Mouse (Mus musculus) forebrain, embryonic 11.5 days (tissue): ENCODE measurements around the gene Ldlrap1. TPM values are rescaled to one million over a fixed set of nuclear protein-coding genes. Genes with fewer than 3 reads are reported as not detected.

ENCODE experiments used
- ATAC-seq: fragments of 200-750 bp; cut with Nextera tagmentation; replicated peaks from 2 replicates; pipeline ENCODE4 v1.8.0; 2017; ENCODE audit warnings: moderate TSS enrichment; ENCODE audit not compliant: low FRiP score
- DNase-seq: peaks from one replicate; pipeline ENCODE4 v3.0.0-alpha.2; 2017; ENCODE audit warnings: low spot score
- H3K27ac ChIP-seq: fragments of 300-500 bp; sonication (generic); 2 replicates; pipeline ENCODE4 v1.5.1; 2014; ENCODE audit warnings: low read depth, low read length
- H3K27me3 ChIP-seq: fragments of 300-500 bp; sonication (generic); 2 replicates; pipeline ENCODE4 v1.6.1; 2014; ENCODE audit warnings: mild to moderate bottlenecking, low read length, mixed read lengths; ENCODE audit not compliant: control insufficient read depth, insufficient read depth
- H3K36me3 ChIP-seq: fragments of 300-500 bp; sonication (generic); 2 replicates; pipeline ENCODE4 v1.6.1; 2014; ENCODE audit warnings: mild to moderate bottlenecking, low read length, moderate library complexity, mixed read lengths; ENCODE audit not compliant: control insufficient read depth, insufficient read depth
- H3K4me1 ChIP-seq: fragments of 300-500 bp; sonication (generic); replicated peaks from 2 replicates; pipeline ENCODE4 v1.6.1; 2014; ENCODE audit warnings: low read length, mixed read lengths; ENCODE audit not compliant: control insufficient read depth, insufficient read depth
- H3K4me2 ChIP-seq: fragments of 300-500 bp; sonication (generic); 2 replicates; pipeline ENCODE4 v1.6.1; 2014; ENCODE audit warnings: low read depth, mild to moderate bottlenecking, low read length, moderate library complexity, mixed read lengths; ENCODE audit not compliant: severe bottlenecking
- H3K4me3 ChIP-seq: fragments of 300-500 bp; sonication (generic); 2 replicates; pipeline ENCODE4 v1.5.1; 2014; ENCODE audit warnings: low read depth, low read length
- H3K9ac ChIP-seq: fragments of 300-500 bp; sonication (generic); 2 replicates; pipeline ENCODE4 v1.6.1; 2014; ENCODE audit warnings: low read length
- H3K9me3 ChIP-seq: fragments of 300-500 bp; sonication (generic); 2 replicates; pipeline ENCODE4 v1.6.1; 2016; ENCODE audit warnings: low read length, mixed read lengths; ENCODE audit not compliant: control insufficient read depth
- WGBS: fragments of 180-500 bp; shearing (Covaris S2); extraction: QIAGEN DNeasy Blood & Tissue Kit; methylation state at CpG from one replicate; pipeline ENCODE4 v1.1.7; 2014; 5-methylcytosine and 5-hydroxymethylcytosine counted together
- polyA plus RNA-seq: library from polyadenylated mRNA; unstranded; fragments of >200 nt; fragmentation: Nextera tagmentation; extraction: Ambion mirVana; gene quantifications from 2 replicates; pipeline ENCODE4 v1.2.1, GENCODE M21; 2014

Ldlrap1 gene
- polyA plus RNA-seq, 1 experiment from 2014 or later, result 7.4 TPM

DNA sequence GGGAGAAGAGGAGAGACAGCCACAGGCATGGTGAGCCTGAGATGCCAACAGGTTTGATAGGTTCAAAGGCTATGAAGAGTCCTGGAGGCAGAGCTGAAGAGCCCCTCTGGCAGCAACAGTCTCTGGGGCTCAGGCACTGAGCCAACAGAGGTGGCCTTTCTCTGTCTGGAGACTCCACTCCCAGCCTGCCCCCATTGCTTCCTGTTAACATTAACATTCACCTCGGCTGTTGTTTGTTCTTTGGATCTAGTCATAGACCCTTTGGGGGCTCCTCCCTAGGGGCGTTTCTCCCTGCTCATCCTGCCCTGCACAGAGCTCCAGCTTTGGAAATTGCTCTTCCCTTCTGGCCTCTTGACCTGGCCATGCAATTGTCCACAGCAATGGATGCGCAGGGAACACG, 42.9 kb downstream of the Ldlrap1 start:
- H3K27me3 ChIP-seq, result no peaks in the 10 kb centered on the region
- WGBS, result 71% methylated on average over 4 of the region's 4 CpGs
- no peak overlapping the region for H3K27ac ChIP-seq
- no peaks in the 10 kb centered on the region for H3K9me3 ChIP-seq
- H3K4me1 ChIP-seq, result peaks cover 4% of the 10 kb centered on the region
- ATAC-seq (no peak), DNase-seq (no peak)
- no peak overlapping the region for H3K4me3 ChIP-seq
- no peak overlapping the region for H3K4me2 ChIP-seq
- no peak overlapping the region for H3K9ac ChIP-seq
- no peaks in the 10 kb centered on the region for H3K36me3 ChIP-seq

DNA sequence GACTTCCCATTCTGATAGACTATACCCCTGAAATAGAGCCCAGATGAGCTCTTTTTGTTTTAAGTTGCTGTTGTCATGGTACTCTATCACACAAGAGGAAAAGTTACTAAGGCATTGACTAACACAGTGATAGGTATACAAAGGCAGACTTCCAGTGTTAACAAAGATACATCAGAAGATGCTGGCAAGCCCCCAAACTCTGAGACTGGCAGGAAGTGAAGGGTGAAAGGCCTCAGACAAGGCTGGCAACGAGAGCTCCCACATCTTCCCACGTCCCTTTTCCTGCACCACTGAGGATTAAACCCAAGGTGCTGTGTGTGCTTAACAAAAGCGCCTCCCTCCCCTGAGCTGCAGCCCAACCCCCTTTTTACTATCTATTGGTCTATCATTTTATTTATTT, 44.6 kb downstream of the Ldlrap1 start:
- no peaks in the 10 kb centered on the region for H3K27me3 ChIP-seq
- ATAC-seq, result no peak
- H3K9ac ChIP-seq, result no peak overlapping the region
- no peaks in the 10 kb centered on the region for H3K9me3 ChIP-seq
- no peak overlapping the region for H3K4me3 ChIP-seq
- no peaks in the 10 kb centered on the region for H3K36me3 ChIP-seq
- no peak overlapping the region for H3K27ac ChIP-seq
- no peaks in the 10 kb centered on the region for H3K4me1 ChIP-seq
- no peak for DNase-seq
- 73% methylated on average over 3 of the region's 3 CpGs for WGBS
- H3K4me2 ChIP-seq, result no peak overlapping the region

DNA sequence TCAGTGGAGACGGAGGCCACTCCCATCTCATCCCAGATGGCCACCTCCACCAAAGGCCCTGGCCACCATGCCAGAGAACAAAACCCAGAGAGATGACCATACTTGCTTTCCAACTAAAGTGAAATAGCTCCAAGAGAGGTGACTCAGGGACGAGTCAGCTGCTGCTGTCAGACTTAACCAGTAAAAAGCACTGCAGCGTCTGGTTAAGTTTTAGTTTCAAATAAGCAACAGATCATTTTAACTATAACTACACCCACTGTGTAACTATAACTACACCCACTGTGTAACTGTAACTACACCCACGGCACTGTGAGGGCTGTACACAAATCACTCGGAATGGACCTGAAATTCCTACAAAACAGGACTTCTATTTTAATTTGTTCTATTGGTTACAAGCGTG, 46.7 kb downstream of the Ldlrap1 start:
- H3K4me1 ChIP-seq, result no peaks in the 10 kb centered on the region
- no peak overlapping the region for H3K4me2 ChIP-seq
- H3K9me3 ChIP-seq, result no peaks in the 10 kb centered on the region
- no peak for ATAC-seq
- H3K36me3 ChIP-seq, result no peaks in the 10 kb centered on the region
- no peak overlapping the region for H3K4me3 ChIP-seq
- no peak for DNase-seq
- H3K27me3 ChIP-seq, result no peaks in the 10 kb centered on the region
- H3K27ac ChIP-seq, result no peak overlapping the region
- H3K9ac ChIP-seq, result no peak overlapping the region
- WGBS, result 84% methylated on average over 6 of the region's 6 CpGs

DNA sequence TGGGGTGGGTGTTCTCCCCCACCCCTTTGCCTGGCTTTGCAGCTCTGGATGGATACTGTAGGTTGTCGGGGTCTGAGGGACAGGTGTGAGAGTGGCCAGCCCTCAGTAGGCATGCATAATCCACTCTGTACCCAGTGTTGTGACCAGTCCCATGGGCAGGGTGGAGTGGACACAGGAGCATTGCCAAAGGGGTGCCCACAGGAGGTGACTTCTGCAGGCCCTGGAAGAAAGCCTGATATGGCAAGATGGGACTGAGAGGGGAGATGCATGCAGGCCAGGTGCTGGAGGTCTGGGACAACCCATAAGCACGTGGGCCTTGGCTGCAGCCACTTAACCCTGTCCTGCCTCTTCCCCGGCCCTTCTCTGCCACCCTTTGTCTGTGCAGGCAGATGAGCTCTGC, 47.5 kb downstream of the Ldlrap1 start:
- no peak overlapping the region for H3K4me2 ChIP-seq
- DNase-seq (no peak), ATAC-seq (no peak)
- H3K4me3 ChIP-seq, result no peak overlapping the region
- H3K27ac ChIP-seq, result no peak overlapping the region
- no peaks in the 10 kb centered on the region for H3K9me3 ChIP-seq
- no peaks in the 10 kb centered on the region for H3K36me3 ChIP-seq
- no peaks in the 10 kb centered on the region for H3K27me3 ChIP-seq
- no peaks in the 10 kb centered on the region for H3K4me1 ChIP-seq
- WGBS, result 78% methylated on average over 3 of the region's 3 CpGs
- no peak overlapping the region for H3K9ac ChIP-seq

DNA sequence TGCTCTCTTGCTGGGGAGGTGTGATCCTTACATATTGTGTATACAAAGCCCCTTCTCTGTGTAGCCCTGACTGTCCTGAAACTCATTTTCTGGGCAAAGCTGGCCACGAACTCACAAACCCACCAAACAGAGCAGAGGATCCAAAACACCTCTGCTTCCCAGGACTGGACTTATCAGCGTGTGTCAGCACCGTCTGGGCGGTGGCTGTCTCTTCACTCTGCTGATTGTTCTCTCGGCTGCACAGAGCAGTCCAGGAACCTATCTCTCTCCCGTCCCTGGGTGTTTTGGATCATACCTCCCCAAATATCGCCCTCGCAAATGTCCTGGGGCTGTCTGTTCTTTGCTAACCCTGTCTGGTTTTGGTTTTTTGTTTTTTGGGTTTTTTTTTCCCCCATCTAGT, 48.3 kb downstream of the Ldlrap1 start:
- no peak overlapping the region for H3K27ac ChIP-seq
- no peaks in the 10 kb centered on the region for H3K9me3 ChIP-seq
- H3K36me3 ChIP-seq, result no peaks in the 10 kb centered on the region
- 76% methylated on average over 8 of the region's 8 CpGs for WGBS
- H3K4me1 ChIP-seq, result no peaks in the 10 kb centered on the region
- no peak overlapping the region for H3K4me3 ChIP-seq
- no peak overlapping the region for H3K4me2 ChIP-seq
- H3K27me3 ChIP-seq, result no peaks in the 10 kb centered on the region
- no peak overlapping the region for H3K9ac ChIP-seq
- DNase-seq (no peak), ATAC-seq (no peak)

DNA sequence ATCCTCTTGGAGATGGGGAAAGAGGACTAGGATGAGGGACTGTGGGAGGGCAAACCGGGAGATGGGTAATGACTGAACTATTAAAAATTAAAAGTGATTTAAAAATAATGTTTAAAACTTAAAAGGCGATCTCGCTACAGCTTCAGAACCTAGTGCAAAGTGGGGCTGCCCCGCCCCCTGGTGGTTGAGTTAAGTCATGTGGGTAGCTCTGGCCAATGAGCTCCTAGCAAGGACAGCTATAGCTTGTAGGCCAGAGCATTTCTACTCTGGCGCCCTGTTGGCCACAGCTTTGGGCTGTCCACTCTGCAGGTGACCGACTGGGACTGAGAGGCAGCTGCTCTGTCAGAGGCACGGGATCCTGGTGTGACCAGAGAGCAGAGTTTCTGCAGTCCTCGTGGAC, 53.9 kb downstream of the Ldlrap1 start:
- Histone ChIP-seq H3K27ac (no peak overlapping the region), H3K9ac (0 out of 2 replicates have a peak overlapping the region, but pooled peaks have one; percentile 23), H3K4me1 (no peaks in the 10 kb centered on the region; the same call in 1 of the 2 replicates), H3K4me3 (no peak overlapping the region), H3K9me3 (no peaks in the 10 kb centered on the region), H3K27me3 (no peaks in the 10 kb centered on the region), H3K4me2 (no peak overlapping the region), H3K36me3 (no peaks in the 10 kb centered on the region)
- ATAC-seq (peak; percentile 76), DNase-seq (peak; percentile 89)
- 7% methylated on average over 8 of the region's 8 CpGs for WGBS

DNA sequence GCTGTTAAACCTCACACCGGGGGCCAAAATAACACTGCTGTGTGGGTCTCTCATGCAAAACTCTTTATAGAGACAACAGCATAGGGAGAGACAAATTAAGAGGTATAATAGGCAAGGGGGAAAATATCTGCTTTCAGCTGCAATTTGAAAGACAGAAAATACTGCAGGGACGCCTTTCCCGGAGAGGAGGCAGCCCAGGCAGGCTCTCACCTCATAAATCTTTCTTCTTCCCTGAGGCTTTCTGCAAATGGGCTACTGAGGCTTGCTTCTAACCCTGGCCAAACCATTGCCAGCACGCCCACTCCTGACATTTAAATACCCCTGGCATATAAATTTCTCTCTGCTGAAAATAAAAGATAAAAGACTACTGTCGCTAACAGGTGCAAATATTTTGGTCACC, 62.5 kb downstream of the Ldlrap1 start:
- H3K36me3 ChIP-seq, result no peaks in the 10 kb centered on the region
- H3K4me2 ChIP-seq, result peak overlapping the region; percentile 98; the same call in 1 of the 2 replicates
- ATAC-seq (no peak), DNase-seq (no peak)
- no peaks in the 10 kb centered on the region for H3K9me3 ChIP-seq
- H3K9ac ChIP-seq, result no peak overlapping the region
- peaks cover 12% of the 10 kb centered on the region; the same call in 1 of the 2 replicates for H3K4me1 ChIP-seq
- H3K27ac ChIP-seq, result no peak overlapping the region
- H3K27me3 ChIP-seq, result peaks cover 17% of the 10 kb centered on the region
- WGBS, result 72% methylated on average over 5 of the region's 5 CpGs
- H3K4me3 ChIP-seq, result no peak overlapping the region

DNA sequence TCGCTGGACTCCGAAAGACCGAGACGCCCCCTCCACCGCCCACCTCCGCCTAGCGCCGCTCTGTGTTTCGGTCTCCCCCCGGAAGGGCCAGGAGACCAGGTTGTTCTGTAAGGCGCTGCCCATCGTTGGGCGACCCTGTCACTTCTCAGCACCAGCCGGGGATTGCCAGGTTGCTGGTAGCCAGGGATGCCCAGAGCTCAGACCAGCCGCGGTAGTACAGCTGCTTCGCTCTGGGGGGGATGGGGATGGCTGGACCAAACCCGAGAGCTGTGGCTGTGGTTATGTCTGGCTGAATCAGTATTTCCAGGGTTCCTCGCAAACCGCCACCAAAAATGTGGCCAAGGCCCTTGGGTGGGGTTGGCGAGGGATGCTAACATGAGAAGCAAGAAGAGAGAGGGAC, 63.2 kb downstream of the Ldlrap1 start:
- peaks cover 17% of the 10 kb centered on the region for H3K27me3 ChIP-seq
- DNase-seq (no peak), ATAC-seq (no peak; the same call in 1 of the 2 replicates)
- no peak overlapping the region for H3K27ac ChIP-seq
- H3K4me2 ChIP-seq, result peak overlapping the region; percentile 98
- WGBS, result 1% methylated on average over 21 of the region's 21 CpGs
- H3K9me3 ChIP-seq, result no peaks in the 10 kb centered on the region
- H3K36me3 ChIP-seq, result no peaks in the 10 kb centered on the region
- peak overlapping the region; percentile 46 for H3K4me3 ChIP-seq
- peaks cover 12% of the 10 kb centered on the region; the same call in 1 of the 2 replicates for H3K4me1 ChIP-seq
- H3K9ac ChIP-seq, result peak overlapping the region; percentile 55

DNA sequence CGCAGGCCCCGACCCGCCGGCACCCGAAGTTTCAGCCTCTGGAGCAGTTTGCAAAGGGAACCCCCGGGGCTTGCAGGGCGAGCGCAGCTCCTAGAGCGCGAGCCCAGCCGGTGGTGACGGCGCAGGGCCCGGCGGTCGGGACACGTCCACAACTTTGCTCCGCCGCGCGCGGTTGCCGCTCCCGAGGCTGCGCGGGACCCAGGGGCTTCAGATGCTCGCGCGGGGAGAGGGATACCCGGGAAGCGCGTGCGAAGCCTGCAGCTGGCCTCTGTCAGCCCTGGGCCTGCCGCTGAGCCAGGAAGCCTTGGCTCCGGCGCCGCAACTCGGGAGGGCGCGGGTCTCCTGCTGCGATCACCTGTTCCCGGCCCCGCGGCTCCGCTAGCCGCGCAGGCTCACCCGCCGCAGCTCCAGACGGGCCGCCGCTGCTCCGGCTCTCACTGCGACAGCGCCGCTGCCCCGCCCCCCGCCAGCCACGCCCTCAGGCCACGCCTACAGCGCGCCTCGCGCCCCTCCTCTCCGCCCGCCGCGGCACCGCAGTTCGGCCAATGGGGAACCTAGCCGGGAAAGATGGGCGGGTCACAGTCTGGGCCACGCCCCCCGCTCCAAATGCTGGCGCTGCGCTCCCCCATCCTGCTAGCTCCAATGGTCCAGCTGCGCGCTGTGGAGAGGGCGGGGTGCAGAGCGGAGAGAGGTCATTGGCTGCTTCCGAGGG, 63.8 kb downstream of the Ldlrap1 start, which contains the start of gene Man1c1:
TSS of gene Man1c1 (minus strand) at position 456 of the 712 bp plus-strand sequence.
- H3K27ac ChIP-seq, result no peak within 1 kb of the TSS

More for the DNA sequence above, 63.8 kb downstream of the Ldlrap1 start, which contains the start of gene Man1c1:
- peaks cover 17% of the 10 kb centered on the region for H3K27me3 ChIP-seq
- no peaks in the 10 kb centered on the region for H3K36me3 ChIP-seq
- under 1% methylated on average over 63 of the region's 81 CpGs for WGBS
- H3K4me1 ChIP-seq, result peaks cover 12% of the 10 kb centered on the region; the same call in 1 of the 2 replicates
- no peaks in the 10 kb centered on the region for H3K9me3 ChIP-seq
- H3K9ac ChIP-seq, result peak within 1 kb of the TSS; percentile 55
- peak within 1 kb of the TSS; percentile 46 for H3K4me3 ChIP-seq
- ATAC-seq, result peak; percentile 95
- DNase-seq, result peak; percentile 100
- peak within 1 kb of the TSS; percentile 98 for H3K4me2 ChIP-seq
